Mouse (Mus musculus) spleen, adult 2 months (tissue): ENCODE results near the gene Mrps27.

Experiments
- CTCF ChIP-seq: fragments of 200-500 bp; IDR thresholded peaks from 2 replicates; pipeline ENCODE4 v1.5.1; 2011; ENCODE audit warnings: mild to moderate bottlenecking, inconsistent platforms; ENCODE audit not compliant: insufficient read depth, insufficient read length, insufficient replicate concordance; ENCODE audit errors: extremely low read depth
- POLR2A ChIP-seq: fragments of 200-500 bp; IDR thresholded peaks from 2 replicates; pipeline ENCODE4 v1.6.1; 2011; ENCODE audit warnings: low read depth, low read length, inconsistent platforms

DNA sequence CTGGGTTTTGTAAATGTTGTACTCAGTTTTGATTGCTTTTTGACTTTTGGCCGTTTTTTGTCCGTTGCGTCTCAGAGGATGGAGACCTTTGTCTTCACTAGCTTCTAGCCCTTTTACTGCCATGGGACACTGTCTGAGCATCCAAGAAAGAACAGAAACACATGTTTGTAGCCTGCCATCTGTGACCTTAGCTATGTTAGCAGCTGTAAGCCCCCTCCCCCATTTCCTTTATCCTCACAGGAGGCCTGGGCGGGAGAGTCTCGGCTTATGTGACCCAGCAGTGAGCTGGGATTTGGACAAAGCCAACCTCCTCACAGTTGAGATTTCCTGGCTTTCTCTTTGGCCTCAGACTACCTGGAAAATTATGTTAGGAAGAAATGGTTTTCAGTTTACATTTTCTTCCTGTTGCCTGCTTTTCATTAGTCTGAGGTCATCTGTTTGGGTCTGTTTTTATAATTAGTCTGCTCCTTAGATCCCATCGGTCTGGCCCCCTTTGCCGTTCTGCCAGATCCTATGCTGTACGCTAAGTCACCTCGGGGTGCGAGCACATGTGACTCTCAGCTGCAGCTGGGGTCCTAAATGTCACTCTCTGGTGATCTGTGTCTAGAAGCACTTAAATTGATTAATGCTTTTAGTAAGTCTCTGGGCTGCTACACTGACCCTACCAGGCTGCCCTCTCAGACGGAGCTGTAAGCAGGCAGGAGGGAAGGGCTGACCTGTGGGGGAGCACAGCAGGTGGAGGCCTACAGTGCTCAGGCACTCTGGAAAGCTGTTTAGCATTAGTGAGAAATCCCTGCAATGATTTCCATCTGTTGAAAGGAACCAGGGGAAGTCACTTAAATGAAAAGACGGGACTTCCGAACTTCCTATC, 69.1 kb downstream of the Mrps27 start:
- TF ChIP-seq CTCF, result no peak
- TF ChIP-seq POLR2A, result no peak
